Mouse (Mus musculus) ES-E14 (cell line): ENCODE data around the gene Btbd35f17. TPM values are rescaled to one million over a fixed set of nuclear protein-coding genes. Genes with fewer than 3 reads are reported as not detected.
"Not testable (repeated sequence)": the region's sequence is repeated elsewhere in the genome, so short reads cannot be mapped to it uniquely, and the experiment has no call there.

Experiments
- DNase-seq: peaks from one replicate; pipeline ENCODE4 v3.0.0-alpha.2; 2013; ENCODE audit warnings: low read depth, low spot score
- H3K27ac ChIP-seq: 2 replicates; pipeline ENCODE4 v1.5.1; 2012; ENCODE audit warnings: low read depth, mild to moderate bottlenecking, low read length, moderate library complexity, mixed read lengths; ENCODE audit not compliant: poor library complexity, insufficient read depth, severe bottlenecking
- H3K36me3 ChIP-seq: 2 replicates; pipeline ENCODE4 v1.6.1; 2012; ENCODE audit warnings: mild to moderate bottlenecking, low read length, moderate library complexity, mixed read lengths; ENCODE audit not compliant: control insufficient read depth, poor library complexity, insufficient read depth, severe bottlenecking
- H3K4me1 ChIP-seq, 2 experiments: fragments of 150-350 bp in 1 of 2; sonication (generic) in 1 of 2; 2 replicates each; pipeline ENCODE4 v1.6.1; 2012; ENCODE audit warnings: low read length in 2 of 2, mild to moderate bottlenecking in 1 of 2, mixed read lengths in 1 of 2; ENCODE audit not compliant: control insufficient read depth in 2 of 2, insufficient read depth in 2 of 2, poor library complexity in 1 of 2
- H3K4me3 ChIP-seq, 2 experiments: fragments of 150-350 bp in 1 of 2; sonication (generic) in 1 of 2; 2 replicates each; pipeline ENCODE4 v1.5.1; 2012; ENCODE audit warnings: low read length in 2 of 2, low read depth in 1 of 2, mild to moderate bottlenecking in 1 of 2, mixed read lengths in 1 of 2; ENCODE audit not compliant: insufficient read depth in 1 of 2, poor library complexity in 1 of 2, severe bottlenecking in 1 of 2
- H3K9ac ChIP-seq: 2 replicates; pipeline ENCODE4 v1.6.1; 2012; ENCODE audit warnings: low read depth, mild to moderate bottlenecking, low read length, mixed read lengths; ENCODE audit not compliant: poor library complexity, insufficient read depth, severe bottlenecking
- H3K9me3 ChIP-seq: fragments of 150-350 bp; sonication (generic); 2 replicates; pipeline ENCODE4 v1.6.1; 2012; ENCODE audit warnings: low read depth, mild to moderate bottlenecking, low read length; ENCODE audit not compliant: control insufficient read depth, insufficient read depth
- in situ Hi-C, 2 experiments: fragments of 600-800 bp; cut with MboI; formaldehyde crosslinking; loops; one replicate each; pipeline ENCODE4 v1.15.1; 2025; ENCODE audit warnings: low sequenced_read_pairs in 2 of 2, inconsistent platforms in 1 of 2; ENCODE audit not compliant: unreplicated experiment in 2 of 2
- total RNA-seq: library from RNA; depleted of rRNA; stranded (reverse); fragments of 300-350 nt; gene quantifications from 2 replicates; pipeline ENCODE4 v1.2.3, GENCODE M21; 2012; rRNA removed

Gene Btbd35f17
- not detected in 2 replicates for total RNA-seq

GRCm38 (mm10) chrX:4370336-4370735, at the start of gene Btbd35f17:
TSS of gene Btbd35f17 (plus strand) at chrX:4370636.
- H3K27ac ChIP-seq, H3K4me1 ChIP-seq, H3K9me3 ChIP-seq, DNase-seq, H3K9ac ChIP-seq, H3K4me3 ChIP-seq, in situ Hi-C loops, H3K36me3 ChIP-seq: not testable (repeated sequence)

Other genes with a start within 250 kb of the Btbd35f17 start
- not detected in 2 replicates for gene Btbd35f28, start 174.1 kb upstream of the Btbd35f17 start, total RNA-seq
- gene Btbd35f20, start 79.4 kb upstream of the Btbd35f17 start, total RNA-seq, result not detected in 2 replicates